Mouse (Mus musculus) intestine, embryonic 15.5 days (tissue): ENCODE results near the gene Man1c1. TPM values are rescaled to one million over a fixed set of nuclear protein-coding genes. Genes with fewer than 3 reads are reported as not detected.
A peak's percentile ranks its signal among the peaks of the same experiment; 100 is the strongest.

Experiments
- ATAC-seq: fragments of 200-750 bp; cut with Nextera tagmentation; 2 replicates; pipeline ENCODE4 v1.8.0; 2017; ENCODE audit warnings: moderate TSS enrichment, moderate library complexity
- H3K27ac ChIP-seq: fragments of 300-500 bp; sonication (generic); 2 replicates; pipeline ENCODE4 v1.5.1; 2015; ENCODE audit warnings: mild to moderate bottlenecking, inconsistent platforms
- H3K27me3 ChIP-seq: fragments of 300-500 bp; sonication (generic); replicated peaks from 2 replicates; pipeline ENCODE4 v1.6.1; 2015; ENCODE audit warnings: inconsistent platforms
- H3K36me3 ChIP-seq: fragments of 300-500 bp; sonication (generic); 2 replicates; pipeline ENCODE4 v1.6.1; 2015; ENCODE audit warnings: inconsistent platforms
- H3K4me1 ChIP-seq: fragments of 300-500 bp; sonication (generic); replicated peaks from 2 replicates; pipeline ENCODE4 v1.6.1; 2015; ENCODE audit warnings: inconsistent platforms
- H3K4me2 ChIP-seq: fragments of 300-500 bp; sonication (generic); replicated peaks from 2 replicates; pipeline ENCODE4 v1.6.1; 2015; ENCODE audit warnings: mild to moderate bottlenecking, inconsistent platforms
- H3K4me3 ChIP-seq: fragments of 300-500 bp; sonication (generic); replicated peaks from 2 replicates; pipeline ENCODE4 v1.5.1; 2015; ENCODE audit warnings: inconsistent platforms
- H3K9ac ChIP-seq: fragments of 300-500 bp; sonication (generic); 2 replicates; pipeline ENCODE4 v1.6.1; 2015; ENCODE audit warnings: inconsistent platforms
- H3K9me3 ChIP-seq: fragments of 300-500 bp; sonication (generic); 2 replicates; pipeline ENCODE4 v1.6.1; 2016; ENCODE audit warnings: inconsistent platforms
- WGBS: fragments of 180-500 bp; shearing (Covaris S2); methylation state at CpG from one replicate; pipeline ENCODE4 v1.1.7; 2015; 5-methylcytosine and 5-hydroxymethylcytosine counted together
- polyA plus RNA-seq: library from polyadenylated mRNA; unstranded; fragments of >200 nt; fragmentation: Nextera tagmentation; extraction: Ambion mirVana; gene quantifications from 2 replicates; pipeline ENCODE4 v1.2.1, GENCODE M21; 2015

The Man1c1 gene
- polyA plus RNA-seq, 1 experiment from 2014 or later = 3.0 TPM

DNA sequence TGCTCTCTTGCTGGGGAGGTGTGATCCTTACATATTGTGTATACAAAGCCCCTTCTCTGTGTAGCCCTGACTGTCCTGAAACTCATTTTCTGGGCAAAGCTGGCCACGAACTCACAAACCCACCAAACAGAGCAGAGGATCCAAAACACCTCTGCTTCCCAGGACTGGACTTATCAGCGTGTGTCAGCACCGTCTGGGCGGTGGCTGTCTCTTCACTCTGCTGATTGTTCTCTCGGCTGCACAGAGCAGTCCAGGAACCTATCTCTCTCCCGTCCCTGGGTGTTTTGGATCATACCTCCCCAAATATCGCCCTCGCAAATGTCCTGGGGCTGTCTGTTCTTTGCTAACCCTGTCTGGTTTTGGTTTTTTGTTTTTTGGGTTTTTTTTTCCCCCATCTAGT lies 15.4 kb upstream of the Man1c1 start:
- H3K4me2 ChIP-seq = no peak overlapping the region
- WGBS = 77% methylated on average over 8 of the region's 8 CpGs
- no peak overlapping the region for H3K27ac ChIP-seq
- no peak overlapping the region for H3K4me3 ChIP-seq
- ATAC-seq = no peak
- no peaks in the 10 kb centered on the region for H3K4me1 ChIP-seq
- H3K27me3 ChIP-seq = no peaks in the 10 kb centered on the region
- H3K9me3 ChIP-seq = no peaks in the 10 kb centered on the region
- H3K36me3 ChIP-seq = no peaks in the 10 kb centered on the region
- H3K9ac ChIP-seq = no peak overlapping the region

DNA sequence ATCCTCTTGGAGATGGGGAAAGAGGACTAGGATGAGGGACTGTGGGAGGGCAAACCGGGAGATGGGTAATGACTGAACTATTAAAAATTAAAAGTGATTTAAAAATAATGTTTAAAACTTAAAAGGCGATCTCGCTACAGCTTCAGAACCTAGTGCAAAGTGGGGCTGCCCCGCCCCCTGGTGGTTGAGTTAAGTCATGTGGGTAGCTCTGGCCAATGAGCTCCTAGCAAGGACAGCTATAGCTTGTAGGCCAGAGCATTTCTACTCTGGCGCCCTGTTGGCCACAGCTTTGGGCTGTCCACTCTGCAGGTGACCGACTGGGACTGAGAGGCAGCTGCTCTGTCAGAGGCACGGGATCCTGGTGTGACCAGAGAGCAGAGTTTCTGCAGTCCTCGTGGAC lies 9.8 kb upstream of the Man1c1 start:
- H3K9me3 ChIP-seq = no peaks in the 10 kb centered on the region
- H3K27ac ChIP-seq = no peak overlapping the region
- H3K27me3 ChIP-seq = no peaks in the 10 kb centered on the region
- ATAC-seq = peak; percentile 88
- H3K9ac ChIP-seq = no peak overlapping the region
- H3K4me2 ChIP-seq = 0 out of 2 replicates have a peak overlapping the region, but pooled peaks have one; percentile 9
- H3K4me1 ChIP-seq = no peaks in the 10 kb centered on the region; the same call in 1 of the 2 replicates
- no peaks in the 10 kb centered on the region for H3K36me3 ChIP-seq
- H3K4me3 ChIP-seq = no peak overlapping the region
- 8% methylated on average over 8 of the region's 8 CpGs for WGBS

DNA sequence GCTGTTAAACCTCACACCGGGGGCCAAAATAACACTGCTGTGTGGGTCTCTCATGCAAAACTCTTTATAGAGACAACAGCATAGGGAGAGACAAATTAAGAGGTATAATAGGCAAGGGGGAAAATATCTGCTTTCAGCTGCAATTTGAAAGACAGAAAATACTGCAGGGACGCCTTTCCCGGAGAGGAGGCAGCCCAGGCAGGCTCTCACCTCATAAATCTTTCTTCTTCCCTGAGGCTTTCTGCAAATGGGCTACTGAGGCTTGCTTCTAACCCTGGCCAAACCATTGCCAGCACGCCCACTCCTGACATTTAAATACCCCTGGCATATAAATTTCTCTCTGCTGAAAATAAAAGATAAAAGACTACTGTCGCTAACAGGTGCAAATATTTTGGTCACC lies 1.2 kb upstream of the Man1c1 start:
- Histone ChIP-seq H3K4me1 (peaks cover 27% of the 10 kb centered on the region), H3K9me3 (no peaks in the 10 kb centered on the region), H3K27ac (no peak overlapping the region), H3K4me3 (no peak overlapping the region), H3K9ac (no peak overlapping the region), H3K27me3 (peaks cover 12% of the 10 kb centered on the region), H3K4me2 (no peak overlapping the region), H3K36me3 (no peaks in the 10 kb centered on the region)
- ATAC-seq = no peak
- WGBS = 41% methylated on average over 5 of the region's 5 CpGs

DNA sequence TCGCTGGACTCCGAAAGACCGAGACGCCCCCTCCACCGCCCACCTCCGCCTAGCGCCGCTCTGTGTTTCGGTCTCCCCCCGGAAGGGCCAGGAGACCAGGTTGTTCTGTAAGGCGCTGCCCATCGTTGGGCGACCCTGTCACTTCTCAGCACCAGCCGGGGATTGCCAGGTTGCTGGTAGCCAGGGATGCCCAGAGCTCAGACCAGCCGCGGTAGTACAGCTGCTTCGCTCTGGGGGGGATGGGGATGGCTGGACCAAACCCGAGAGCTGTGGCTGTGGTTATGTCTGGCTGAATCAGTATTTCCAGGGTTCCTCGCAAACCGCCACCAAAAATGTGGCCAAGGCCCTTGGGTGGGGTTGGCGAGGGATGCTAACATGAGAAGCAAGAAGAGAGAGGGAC lies 500 bp upstream of the Man1c1 start:
- H3K27ac ChIP-seq = no peak overlapping the region
- under 1% methylated on average over 21 of the region's 21 CpGs for WGBS
- peak overlapping the region; percentile 100 for H3K4me2 ChIP-seq
- peak overlapping the region; percentile 66 for H3K4me3 ChIP-seq
- no peaks in the 10 kb centered on the region for H3K9me3 ChIP-seq
- no peaks in the 10 kb centered on the region for H3K36me3 ChIP-seq
- H3K27me3 ChIP-seq = peaks cover 12% of the 10 kb centered on the region
- H3K4me1 ChIP-seq = peaks cover 27% of the 10 kb centered on the region
- no peak for ATAC-seq
- H3K9ac ChIP-seq = peak overlapping the region; percentile 48

DNA sequence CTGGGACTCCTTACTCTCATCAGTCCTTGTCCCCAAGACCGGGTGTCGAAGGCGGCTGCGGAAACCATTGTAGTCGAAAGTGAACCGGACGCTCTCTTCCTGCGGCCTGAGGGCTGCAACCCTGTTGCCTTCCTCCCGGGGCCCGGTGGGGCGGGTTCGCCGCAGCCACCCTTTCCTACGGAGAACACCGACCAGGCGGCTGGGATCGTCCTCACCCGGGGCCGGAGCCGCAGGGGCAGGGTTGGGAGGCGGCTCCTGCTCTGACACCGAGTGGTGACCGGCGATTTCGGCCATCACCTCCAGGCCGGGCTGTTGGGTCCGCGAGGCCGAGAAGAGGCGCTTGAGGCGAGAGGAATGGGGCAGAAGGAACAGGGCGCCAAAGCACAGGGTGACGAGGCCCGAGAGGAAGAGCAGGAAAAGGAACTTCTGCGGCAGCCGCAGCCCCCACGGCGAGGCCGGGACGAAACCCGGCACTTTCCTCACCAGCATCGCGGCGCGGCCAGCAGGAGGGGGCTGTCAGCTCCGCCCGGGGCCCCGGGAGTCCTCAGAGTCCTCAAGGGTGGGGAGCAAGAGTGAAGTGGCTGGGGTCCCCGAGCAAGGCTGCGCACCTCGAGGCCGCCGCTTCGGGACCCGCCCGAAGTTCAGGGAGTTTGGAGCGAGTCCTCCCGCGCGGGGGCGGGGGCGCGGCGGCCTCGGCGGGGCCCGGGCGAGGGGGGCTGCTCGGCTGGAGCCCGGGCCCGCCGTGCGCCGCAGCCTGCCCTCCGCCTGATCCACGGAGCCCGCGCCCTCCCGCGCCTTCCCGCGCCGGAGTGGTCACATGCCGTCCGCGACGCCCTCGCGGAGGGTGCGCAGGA lies 882 bp downstream of the Man1c1 start:
- peaks cover 27% of the 10 kb centered on the region for H3K4me1 ChIP-seq
- peaks cover 12% of the 10 kb centered on the region for H3K27me3 ChIP-seq
- under 1% methylated on average over 84 of the region's 90 CpGs for WGBS
- peak; percentile 12; the same call in 1 of the 2 replicates for ATAC-seq
- H3K9me3 ChIP-seq = no peaks in the 10 kb centered on the region
- no peaks in the 10 kb centered on the region for H3K36me3 ChIP-seq
- peak overlapping the region; percentile 66 for H3K4me3 ChIP-seq
- H3K27ac ChIP-seq = peak overlapping the region; percentile 25; the same call in 1 of the 2 replicates
- peak overlapping the region; percentile 61 for H3K9ac ChIP-seq
- peak overlapping the region; percentile 100 for H3K4me2 ChIP-seq

DNA sequence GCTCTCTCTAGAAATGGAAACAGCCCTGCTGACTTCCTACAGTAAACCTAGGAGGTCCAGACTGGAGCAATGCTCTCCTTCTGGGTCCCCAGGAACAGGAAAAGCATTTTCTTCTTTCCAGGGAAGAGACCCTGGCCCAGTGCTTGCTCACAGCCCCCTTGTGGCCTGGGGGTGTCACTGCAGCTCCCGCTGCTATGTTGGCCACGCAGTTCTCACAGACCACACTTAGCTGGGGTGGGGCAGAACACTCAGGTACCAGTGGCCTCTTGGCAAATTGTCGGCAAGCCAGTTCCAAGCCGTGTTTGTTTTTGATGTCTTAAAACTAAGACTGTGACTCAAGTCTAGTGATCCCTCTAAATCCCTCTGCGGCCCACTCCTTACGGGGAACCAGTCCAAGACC lies 2.2 kb downstream of the Man1c1 start:
- peak overlapping the region; percentile 8; the same call in 1 of the 2 replicates for H3K9ac ChIP-seq
- H3K36me3 ChIP-seq = no peaks in the 10 kb centered on the region
- peak overlapping the region; percentile 100 for H3K4me2 ChIP-seq
- H3K9me3 ChIP-seq = no peaks in the 10 kb centered on the region
- peaks cover 12% of the 10 kb centered on the region for H3K27me3 ChIP-seq
- no peak for ATAC-seq
- no peak overlapping the region for H3K27ac ChIP-seq
- WGBS = 35% methylated on average over 6 of the region's 6 CpGs
- peaks cover 27% of the 10 kb centered on the region for H3K4me1 ChIP-seq
- no peak overlapping the region for H3K4me3 ChIP-seq

DNA sequence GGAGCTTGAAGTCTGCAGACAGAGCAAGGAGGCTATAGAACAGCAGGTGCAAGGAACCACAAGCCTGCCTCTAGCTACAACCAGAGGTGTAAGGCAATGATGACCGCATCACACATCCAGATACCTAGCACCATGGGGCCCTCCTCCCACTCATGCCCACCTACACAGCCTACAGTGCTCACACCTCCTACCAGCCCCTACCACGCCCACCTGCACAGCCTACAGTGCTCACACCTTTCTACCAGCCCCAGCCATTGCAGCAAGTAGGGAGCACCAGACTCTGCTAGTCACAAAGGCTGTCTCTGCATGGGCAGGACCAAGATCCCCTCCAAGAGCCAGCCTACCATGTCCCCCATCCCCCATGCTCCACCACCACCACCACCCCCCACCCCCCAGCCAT lies 3.2 kb downstream of the Man1c1 start:
- H3K9ac ChIP-seq = no peak overlapping the region
- no peak for ATAC-seq
- H3K4me2 ChIP-seq = no peak overlapping the region
- H3K4me3 ChIP-seq = no peak overlapping the region
- WGBS = 84% methylated on average over 2 of the region's 2 CpGs
- no peaks in the 10 kb centered on the region for H3K36me3 ChIP-seq
- H3K27me3 ChIP-seq = peaks cover 12% of the 10 kb centered on the region
- peaks cover 27% of the 10 kb centered on the region for H3K4me1 ChIP-seq
- no peaks in the 10 kb centered on the region for H3K9me3 ChIP-seq
- H3K27ac ChIP-seq = no peak overlapping the region

DNA sequence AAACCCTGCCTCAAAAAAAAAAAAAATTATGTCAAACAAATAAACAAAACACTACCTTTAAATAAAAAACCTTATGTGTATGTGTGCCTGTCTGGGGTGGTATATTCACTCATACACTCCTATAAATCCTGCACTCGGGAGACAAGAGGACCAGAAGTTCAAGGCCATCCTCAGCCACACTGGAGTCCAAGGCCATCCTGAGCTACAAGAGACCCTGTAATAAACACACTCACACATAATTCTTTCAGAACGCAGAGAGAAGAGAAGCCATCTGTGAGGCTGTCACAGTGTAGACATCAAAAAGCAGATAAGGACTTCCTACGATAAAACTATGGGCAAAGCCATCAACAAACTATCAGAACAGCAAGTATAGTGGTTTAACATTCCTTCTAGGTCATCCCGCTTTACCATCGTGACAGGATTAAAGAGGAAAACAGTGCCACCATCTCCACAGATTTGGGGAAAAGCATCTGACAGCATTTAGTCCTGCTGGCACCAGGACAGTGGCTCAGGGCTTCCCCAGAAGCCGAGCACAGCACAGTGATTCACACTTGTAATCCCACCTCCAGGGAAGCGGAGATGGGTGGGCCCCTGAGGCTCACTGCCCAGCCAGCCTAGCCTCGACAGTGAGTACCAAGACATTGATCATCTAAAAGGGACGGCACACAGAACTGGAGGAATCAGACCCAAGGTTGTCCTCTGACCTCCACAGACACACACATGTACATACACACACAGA lies 10.7 kb downstream of the Man1c1 start:
- WGBS = 69% methylated on average over 9 of the region's 9 CpGs
- no peaks in the 10 kb centered on the region for H3K4me1 ChIP-seq
- H3K27ac ChIP-seq = no peak overlapping the region
- no peak overlapping the region for H3K4me2 ChIP-seq
- H3K9me3 ChIP-seq = no peaks in the 10 kb centered on the region
- H3K36me3 ChIP-seq = no peaks in the 10 kb centered on the region
- H3K9ac ChIP-seq = no peak overlapping the region
- no peak for ATAC-seq
- no peak overlapping the region for H3K4me3 ChIP-seq
- H3K27me3 ChIP-seq = no peaks in the 10 kb centered on the region

DNA sequence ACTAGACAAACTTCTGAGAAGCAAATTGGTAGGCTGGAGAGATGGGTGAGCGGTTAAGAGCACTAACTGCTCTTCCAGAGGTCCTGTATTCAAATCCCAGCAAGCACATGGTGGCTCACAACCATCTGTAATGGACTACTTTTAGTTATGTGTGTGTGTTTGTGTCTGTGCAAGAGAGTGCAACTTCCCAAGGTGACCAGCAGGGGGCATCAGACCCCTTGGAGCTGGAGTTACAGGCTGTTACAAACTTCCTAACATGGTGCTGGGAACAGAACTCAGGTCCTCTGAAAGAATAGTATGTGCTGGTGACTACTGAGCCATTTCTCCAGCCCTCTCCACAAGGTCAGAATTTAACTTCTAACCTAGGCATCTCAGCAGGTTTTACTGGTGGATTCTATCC lies 11.7 kb downstream of the Man1c1 start:
- WGBS = 88% methylated on average over 1 of the region's 1 CpGs
- Histone ChIP-seq H3K4me2 (no peak overlapping the region), H3K9me3 (no peaks in the 10 kb centered on the region), H3K36me3 (no peaks in the 10 kb centered on the region), H3K4me3 (no peak overlapping the region), H3K4me1 (no peaks in the 10 kb centered on the region), H3K9ac (no peak overlapping the region), H3K27ac (no peak overlapping the region), H3K27me3 (no peaks in the 10 kb centered on the region)
- ATAC-seq = no peak

DNA sequence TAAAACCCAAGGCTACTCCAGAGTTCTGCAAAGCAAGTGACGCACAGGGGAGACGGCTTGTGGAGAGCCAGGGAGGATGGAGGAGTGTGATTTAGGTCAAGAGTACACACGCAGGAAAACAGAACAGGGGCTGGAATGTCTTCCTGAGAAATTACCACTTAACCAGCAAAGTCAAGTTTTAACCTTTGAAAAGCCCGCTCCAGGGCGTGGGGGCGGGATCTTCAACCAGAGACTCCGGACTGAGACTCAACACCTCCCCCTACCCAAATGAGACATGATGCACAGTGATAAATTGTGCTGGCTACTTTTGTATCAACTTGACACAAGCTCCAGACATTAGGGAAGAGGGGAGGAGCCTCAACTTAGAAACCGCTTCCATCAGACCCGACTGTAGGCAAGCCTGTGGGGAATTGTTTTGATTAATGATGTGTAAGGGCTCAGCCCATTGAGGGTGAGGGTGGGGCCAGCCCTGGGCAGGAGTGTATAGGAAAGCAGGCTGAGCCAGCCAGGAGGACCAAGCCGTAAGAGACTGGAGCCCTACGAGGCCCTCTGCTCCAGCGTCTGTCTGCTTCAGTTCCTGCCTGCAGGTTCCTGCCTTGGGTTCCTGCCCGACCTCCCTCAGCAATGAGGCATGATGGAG lies 17.9 kb downstream of the Man1c1 start:
- ATAC-seq = no peak

DNA sequence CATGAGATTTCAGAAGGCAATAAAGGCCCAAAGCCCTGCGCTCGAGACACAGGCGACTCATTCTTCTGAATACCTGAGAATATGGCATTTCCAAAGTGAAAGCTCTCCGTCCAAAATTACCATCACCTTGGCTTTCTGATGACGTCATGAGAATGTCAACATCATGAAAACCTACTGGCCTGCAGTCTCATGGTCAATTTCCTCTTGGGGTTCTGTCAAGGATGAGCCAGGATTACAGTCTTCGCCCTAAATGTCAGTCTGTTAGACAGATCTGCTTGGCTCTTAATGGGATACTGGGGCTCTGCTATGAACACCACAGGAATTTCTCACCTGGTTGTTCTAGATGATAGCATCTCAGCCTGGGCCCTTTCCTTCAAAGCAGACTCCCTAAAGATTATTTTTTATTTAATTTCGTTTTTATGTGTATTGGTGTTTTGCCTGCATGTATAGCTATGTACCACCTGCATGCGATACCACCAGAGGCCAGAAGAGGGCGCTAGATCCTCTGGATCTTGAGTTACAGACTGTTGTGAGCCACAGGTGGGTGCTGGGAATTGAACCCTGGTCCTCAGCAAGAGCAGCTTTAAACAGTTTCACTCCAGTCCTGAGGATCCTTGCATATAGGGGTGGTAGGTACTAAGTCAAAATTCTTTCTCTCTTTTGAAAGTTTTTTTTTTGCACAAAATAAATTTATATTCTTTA lies 19.3 kb downstream of the Man1c1 start:
- Histone ChIP-seq H3K27me3 (no peaks in the 10 kb centered on the region), H3K9me3 (no peaks in the 10 kb centered on the region), H3K4me1 (peaks cover 16% of the 10 kb centered on the region), H3K9ac (no peak overlapping the region), H3K36me3 (no peaks in the 10 kb centered on the region), H3K4me2 (no peak overlapping the region), H3K27ac (no peak overlapping the region), H3K4me3 (no peak overlapping the region)
- WGBS = 77% methylated on average over 9 of the region's 9 CpGs
- ATAC-seq = no peak

More for the DNA sequence above, 17.9 kb downstream of the Man1c1 start:
- Histone ChIP-seq H3K36me3 (no peaks in the 10 kb centered on the region), H3K4me2 (no peak overlapping the region), H3K27me3 (no peaks in the 10 kb centered on the region), H3K4me1 (peaks cover 16% of the 10 kb centered on the region), H3K9me3 (no peaks in the 10 kb centered on the region), H3K27ac (no peak overlapping the region), H3K4me3 (no peak overlapping the region), H3K9ac (no peak overlapping the region)
- WGBS = 59% methylated on average over 13 of the region's 13 CpGs

DNA sequence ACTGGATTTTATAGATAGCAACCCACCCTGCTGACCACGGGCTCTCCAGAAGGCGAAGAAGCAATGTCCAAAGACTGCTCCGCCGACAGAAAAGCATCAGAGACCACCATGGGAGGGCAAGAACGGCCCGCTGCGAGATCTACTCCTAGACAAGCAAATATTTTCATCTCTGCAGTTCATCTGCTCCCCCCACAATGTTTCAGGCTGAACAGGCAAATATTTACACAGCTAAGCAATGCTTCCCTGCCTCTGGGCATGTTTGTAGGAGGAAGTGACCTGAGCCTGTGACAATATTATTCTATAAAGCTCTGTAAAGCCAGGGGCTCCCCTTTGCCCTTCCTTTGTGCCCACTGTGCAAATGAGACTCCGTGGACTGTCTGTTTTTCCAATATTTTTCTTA lies 20.2 kb downstream of the Man1c1 start:
- H3K4me2 ChIP-seq = peak overlapping the region; percentile 33; the same call in 1 of the 2 replicates
- WGBS = 25% methylated on average over 8 of the region's 8 CpGs
- H3K36me3 ChIP-seq = no peaks in the 10 kb centered on the region
- H3K4me1 ChIP-seq = peaks cover 16% of the 10 kb centered on the region
- no peaks in the 10 kb centered on the region for H3K9me3 ChIP-seq
- H3K27me3 ChIP-seq = no peaks in the 10 kb centered on the region
- peak overlapping the region; percentile 54 for H3K27ac ChIP-seq
- no peak for ATAC-seq
- no peak overlapping the region; the same call in 1 of the 2 replicates for H3K9ac ChIP-seq
- H3K4me3 ChIP-seq = no peak overlapping the region
